Mouse (Mus musculus) cerebellum, adult 8-10 months (tissue): ENCODE data around the gene Paf1.

Experiments used
- DNase-seq: peaks from one replicate; pipeline ENCODE4 v3.0.0; 2022

Gene Paf1

GRCm38 (mm10) chr7:28392429-28393271 is at the start of gene Paf1, which contains the start of gene Med29:
Gene Paf1, plus strand, starts transcription at chr7:28392951.
Gene Med29, minus strand, starts transcription at chr7:28392708.
- DNase-seq = peak; percentile 96

DNA sequence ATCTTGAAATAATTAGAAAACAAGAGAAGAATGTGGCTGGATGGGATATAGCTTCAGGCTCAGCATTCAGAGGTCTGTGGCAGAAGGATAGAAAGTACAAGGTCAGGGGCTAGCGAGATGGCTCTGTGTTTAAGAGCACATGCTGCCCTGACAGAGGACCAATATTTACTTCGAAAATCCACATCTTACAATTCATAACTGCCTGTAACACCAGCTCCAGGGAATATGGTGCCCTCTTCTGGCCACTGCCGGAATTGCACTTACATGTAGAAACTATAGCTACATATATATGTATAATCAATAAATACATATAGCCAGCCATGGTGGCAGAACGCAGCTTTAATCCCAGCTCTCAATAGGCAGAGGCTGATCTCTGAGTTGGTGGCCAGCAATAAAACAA is 48.1 kb upstream of the Paf1 start:
- peak; percentile 69 for DNase-seq

GRCm38 (mm10) chr7:28347746-28348145 is 45.0 kb upstream of the Paf1 start:
- DNase-seq = no peak

- DNase-seq = no peak
Observed at GRCm38 (mm10) chr7:28348601-28349000, 44.1 kb upstream of the Paf1 start.

- DNase-seq = peak; percentile 97
Observed at GRCm38 (mm10) chr7:28350155-28350883, 42.4 kb upstream of the Paf1 start, which contains the start of gene Rps16. Gene Rps16, plus strand, starts transcription at chr7:28350652.

DNA sequence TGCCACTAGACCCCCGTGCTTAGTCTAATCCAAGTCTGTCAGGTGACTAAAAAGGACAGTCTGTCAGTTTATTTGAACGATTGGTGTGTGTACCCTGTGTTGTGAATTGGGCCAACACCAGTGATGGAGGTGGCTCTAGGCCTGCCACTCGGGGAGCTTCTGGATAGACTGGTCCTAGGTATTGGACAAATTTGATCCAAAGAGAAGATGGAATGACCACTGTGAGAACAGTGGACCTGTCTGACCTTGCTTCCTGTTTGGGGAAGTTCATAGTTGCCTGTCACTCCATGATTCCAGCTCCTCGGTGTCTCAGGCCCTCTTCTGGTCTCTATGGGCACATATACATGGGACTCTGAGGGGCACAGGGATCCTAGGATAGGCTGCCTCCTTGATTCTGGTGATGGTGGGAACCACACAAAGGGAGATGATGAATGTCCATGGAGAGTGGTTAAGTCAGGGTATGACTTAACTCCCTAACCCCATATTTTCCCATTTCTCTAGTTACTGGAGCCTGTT is 41.0 kb upstream of the Paf1 start:
- DNase-seq = no peak

DNA sequence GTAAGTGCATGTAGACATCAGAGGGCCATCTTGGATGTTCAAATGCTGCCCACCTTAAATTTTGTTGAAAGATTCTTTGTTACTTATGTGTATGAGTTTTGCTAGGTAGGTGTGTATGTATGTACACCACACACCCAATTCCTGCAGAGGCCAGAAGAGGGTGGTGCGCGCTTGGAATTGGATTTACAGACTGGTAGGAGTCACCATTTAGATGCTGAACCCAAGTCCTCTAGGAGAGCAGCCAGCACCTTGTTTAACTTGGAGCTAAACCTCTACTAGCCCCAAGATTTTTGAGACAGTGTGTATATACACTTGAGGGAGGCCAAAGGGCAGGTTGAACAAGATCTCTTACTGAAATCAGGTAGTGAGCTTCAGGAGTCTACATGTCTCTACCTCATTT is 39.5 kb upstream of the Paf1 start:
- no peak for DNase-seq

- DNase-seq = no peak
Observed at GRCm38 (mm10) chr7:28354113-28354581, 38.6 kb upstream of the Paf1 start.

DNA sequence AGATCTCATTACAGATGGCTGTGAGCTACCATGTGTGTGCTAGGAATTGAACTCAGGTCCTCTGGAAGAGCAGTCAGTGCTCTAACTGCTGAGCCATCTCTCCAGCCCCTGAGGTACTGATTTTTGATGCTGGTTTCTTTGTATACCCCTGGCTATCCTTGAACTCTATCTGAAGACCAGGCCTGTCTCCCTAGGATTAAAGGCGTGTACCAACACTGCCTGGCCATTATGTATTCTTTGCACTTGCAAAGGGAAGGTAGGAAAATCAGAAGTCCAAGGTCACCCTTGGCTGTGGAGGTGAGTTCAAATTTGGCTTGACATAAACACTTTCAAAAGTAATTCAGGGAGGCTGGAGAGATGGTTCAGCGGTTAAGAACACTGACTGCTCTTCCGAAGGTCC is 38.2 kb upstream of the Paf1 start:
- no peak for DNase-seq

GRCm38 (mm10) chr7:28355221-28355620 is 37.5 kb upstream of the Paf1 start:
- no peak for DNase-seq

DNA sequence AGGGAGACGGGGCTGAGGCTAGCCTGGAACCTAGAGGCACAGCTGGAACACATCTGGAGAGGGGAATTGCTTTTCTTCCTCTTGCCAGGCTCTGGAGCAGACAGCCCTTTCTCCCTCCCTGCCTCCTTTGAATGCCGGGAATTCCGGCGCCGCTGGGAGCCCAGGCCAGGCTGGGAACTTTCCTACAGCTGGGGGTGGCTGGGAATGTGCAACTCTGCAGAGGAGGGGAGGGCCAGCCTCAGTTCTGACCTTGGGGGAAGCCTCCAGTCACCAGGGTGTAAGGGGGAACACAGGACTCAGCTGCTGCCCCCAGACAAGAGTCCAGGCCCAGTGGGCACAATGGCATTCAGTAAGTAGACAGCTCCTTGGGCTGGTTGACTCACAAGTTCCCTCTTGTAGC is 35.8 kb upstream of the Paf1 start:
- no peak for DNase-seq

DNA sequence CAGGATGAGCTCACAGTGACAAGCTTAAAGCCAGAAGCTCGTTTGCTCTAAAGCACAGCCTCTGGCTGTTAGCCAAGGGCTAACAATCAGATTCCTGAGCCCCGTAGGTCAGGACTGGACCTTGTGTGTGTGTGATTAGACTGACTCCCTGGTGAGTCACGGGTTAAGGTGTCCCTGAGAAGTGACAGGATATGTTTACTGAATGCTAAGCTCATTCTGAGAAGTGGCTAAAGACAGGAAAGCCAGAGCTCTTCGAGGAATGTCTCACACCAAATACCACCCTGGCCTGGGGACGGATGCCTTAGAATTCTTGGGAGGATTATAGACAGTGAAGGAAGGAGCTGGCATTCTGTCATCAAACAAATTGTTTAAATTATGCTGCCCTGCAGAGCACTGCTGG is 34.8 kb upstream of the Paf1 start:
- no peak for DNase-seq

DNA sequence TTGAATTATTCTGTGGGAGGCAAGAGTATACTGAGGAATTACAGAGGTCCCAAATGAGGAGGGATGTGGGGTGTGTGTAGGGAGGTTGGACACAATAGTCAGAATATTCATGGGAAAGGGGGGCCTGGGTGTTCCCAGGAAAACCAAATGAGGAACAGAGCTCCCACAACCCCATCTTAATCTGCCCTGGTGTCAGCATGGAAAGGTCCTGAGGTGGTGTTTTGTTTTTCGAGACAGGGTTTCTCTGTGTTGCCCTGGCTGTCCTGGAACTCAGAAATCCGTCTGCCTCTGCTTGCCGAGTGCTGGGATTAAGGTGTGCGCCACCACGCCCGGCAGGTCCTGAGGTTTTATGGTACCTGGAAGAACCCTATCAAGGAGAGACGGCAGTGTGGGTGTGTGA is 34.3 kb upstream of the Paf1 start:
- no peak for DNase-seq

GRCm38 (mm10) chr7:28359854-28360253 is 32.9 kb upstream of the Paf1 start:
- DNase-seq = no peak

DNA sequence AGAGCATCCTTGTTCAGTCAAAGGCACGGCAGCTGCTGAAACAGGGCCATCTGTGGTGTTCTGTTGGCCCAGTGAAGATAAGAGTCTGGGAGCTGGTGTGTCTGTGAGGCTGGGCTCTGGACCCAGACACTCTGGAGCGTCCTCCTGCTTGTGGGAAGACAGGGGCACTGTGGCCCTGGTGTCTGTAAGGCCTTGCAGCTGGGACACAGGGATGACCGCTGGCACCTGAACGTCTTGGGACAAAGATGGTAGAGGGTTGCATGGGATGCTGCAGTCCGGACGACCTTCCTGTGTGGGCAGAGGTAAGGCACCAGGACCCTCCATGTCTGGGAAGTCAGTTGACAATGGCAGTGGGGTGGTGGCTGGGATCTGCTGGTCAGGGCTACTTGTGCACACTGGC is 32.5 kb upstream of the Paf1 start:
- DNase-seq = no peak

DNA sequence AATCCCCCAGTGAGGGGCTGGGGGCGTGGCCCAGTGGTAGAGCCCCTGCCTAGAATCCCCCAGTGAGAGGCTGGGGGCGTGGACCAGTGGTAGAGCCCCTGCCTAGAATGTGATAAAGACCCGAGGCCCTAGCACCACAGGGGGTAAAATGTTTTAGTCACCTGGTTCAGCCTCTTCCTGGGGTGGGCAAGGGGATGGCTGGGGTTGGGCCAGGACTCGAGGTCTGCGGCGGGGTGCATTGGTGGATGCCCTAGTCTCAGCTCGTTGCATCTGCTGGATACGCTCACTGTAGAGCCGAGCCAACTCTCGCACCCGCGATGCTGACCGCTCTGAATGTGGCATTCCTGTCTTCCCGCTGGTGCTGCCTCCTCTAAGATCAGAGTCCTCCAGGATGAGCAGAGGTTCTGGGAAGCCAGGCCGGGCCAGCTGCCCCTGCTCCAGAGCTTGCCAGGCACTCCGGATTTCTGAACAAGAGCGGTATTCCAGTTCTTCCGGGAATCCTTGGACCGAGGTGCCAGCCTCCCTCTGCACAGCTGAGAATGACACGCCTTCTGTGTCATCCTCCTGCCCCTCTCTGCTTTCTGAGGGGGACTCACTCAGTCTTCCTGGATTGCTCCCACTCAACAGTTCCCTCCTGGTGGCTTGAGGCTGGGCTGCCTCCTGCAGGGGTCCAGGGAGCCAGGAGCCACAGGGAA is 31.0 kb upstream of the Paf1 start:
- no peak for DNase-seq

DNA sequence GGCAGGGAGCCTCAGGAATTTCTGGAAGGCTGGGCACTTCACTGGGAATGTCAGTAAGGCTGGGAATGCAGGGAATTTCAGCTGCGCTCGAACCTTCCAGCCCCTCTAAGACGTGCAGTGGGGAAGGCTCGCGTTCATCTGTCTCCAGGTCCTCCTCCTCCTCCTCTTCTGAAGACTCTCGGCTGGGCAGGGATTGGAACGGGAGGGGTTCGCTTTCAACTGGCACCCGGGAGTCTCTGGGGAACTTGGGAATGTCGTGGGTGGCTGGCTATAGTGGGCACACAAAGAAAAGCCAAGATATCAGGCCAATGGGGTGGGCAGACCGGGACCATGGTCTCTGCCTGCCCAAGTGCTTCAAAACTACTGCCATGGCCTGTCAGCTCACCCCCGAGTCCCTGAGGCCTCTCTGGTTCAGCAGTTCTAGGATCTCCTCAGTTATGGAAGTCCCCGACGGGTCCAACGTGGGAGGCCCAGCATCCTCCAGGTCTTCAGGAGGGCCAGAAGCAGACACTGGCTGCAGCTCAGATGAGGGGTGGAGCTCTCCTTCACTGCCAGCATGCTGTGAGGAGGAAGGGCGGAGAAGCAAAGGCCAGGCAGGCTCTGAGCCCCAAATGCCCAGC is 30.2 kb upstream of the Paf1 start:
- no peak for DNase-seq

GRCm38 (mm10) chr7:28367663-28368275 is 25.0 kb upstream of the Paf1 start:
- DNase-seq = no peak

- DNase-seq = no peak
Observed at GRCm38 (mm10) chr7:28368276-28368920, 24.4 kb upstream of the Paf1 start.

GRCm38 (mm10) chr7:28370051-28370450 is 22.7 kb upstream of the Paf1 start:
- DNase-seq = no peak

DNA sequence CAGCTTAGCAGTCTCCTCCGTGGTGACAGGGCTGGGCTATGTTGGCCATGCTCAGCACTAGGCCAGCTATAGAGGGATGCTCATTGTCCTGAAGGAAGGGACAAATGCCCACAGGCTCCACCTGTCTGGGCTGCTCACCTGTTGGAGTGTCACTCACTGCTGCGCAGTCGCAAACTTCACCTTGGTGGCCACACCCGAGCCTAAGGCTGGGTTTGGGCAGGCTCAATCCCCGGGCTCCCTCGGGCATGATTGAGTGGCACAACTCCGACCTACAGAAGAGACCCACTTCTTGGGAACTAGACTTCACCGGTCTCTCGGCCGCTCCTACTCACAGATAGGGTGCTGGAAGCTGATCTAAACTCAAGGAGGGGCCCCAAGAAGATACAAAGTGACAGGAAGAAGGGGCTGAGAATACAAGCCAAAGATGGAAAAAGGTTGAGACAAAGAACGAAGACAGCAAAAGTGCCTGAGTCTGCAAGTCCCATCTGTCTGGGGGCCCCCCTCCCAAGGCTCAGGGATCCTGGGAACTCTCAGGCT is 21.7 kb upstream of the Paf1 start:
- DNase-seq = no peak
